Mouse (Mus musculus): Measurements from ENCODE around the gene Shtn1.
A peak's percentile ranks its signal among the peaks of the same experiment; 100 is the strongest.

The Shtn1 gene

GRCm38 (mm10) chr19:58970826-58971225, 105.1 kb downstream of the Shtn1 start:
- DNase-seq (ENCODE audit: low spot score in 2 of 2) = no peak

DNA sequence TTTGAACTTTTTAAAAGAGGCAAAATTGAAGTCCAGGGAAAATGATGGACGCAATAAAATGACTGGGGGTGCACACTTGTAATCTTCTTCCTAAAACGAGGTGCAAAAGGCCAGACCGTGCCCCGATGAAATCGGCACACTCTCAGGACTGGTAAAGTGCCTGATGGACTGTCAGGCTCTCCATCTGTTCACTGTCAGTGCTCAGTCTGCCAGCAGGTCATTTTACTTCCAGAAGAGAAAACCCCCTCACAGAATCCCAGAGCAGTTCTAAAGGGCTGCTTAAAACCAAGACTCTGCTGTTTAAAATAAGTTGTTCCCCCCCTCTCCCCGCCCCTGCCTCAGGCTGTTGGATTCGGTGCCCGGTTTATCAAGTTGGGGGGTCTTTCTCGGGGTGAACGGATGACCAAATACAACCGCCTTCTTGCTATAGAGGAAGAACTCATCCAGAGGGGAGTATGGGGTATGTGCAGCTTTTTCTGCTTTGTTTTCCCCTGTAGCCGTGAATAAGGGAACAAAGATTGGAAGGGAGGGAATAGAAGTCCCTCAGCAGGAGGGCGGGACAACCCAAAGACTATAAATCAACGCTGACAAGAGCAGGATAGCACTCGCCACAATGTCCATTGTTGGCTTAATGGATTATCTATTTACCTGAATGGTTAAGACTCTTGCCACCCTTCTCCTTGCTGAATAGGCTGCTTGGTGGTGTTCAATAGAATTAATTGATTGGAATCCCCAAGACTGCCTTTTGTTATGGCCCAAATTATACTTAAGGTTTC, 107.0 kb downstream of the Shtn1 start:
- DNase-seq (ENCODE audit: low spot score in 2 of 2) = no peak

GRCm38 (mm10) chr19:58963011-58963410, 112.9 kb downstream of the Shtn1 start:
- no peak for DNase-seq (ENCODE audit: low spot score in 2 of 2)

- no peak for DNase-seq (ENCODE audit: low spot score in 2 of 2)
Measured at GRCm38 (mm10) chr19:58954779-58955178, 121.1 kb downstream of the Shtn1 start.

GRCm38 (mm10) chr19:58952236-58952635, 123.7 kb downstream of the Shtn1 start:
- no peak for DNase-seq (ENCODE audit: low spot score in 2 of 2)

DNA sequence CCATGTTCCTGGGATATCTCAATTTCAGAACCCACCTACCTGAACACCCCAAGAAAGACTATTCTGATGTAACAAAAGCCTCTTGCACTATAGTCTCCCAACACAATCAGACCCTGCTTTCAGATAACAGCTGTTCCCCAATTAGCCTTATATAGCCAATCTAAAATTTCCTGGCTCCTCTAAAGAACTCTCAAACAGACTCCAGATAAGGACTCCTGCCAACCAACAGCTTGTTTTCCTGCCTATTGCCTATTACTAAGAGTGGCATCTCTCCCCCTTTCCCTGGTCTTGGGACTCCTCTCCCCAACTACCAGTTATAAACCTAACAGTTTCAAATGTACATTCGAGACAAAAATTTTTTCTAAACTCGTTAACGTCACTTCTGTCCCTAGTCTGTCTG, 124.4 kb downstream of the Shtn1 start:
- no peak for DNase-seq (ENCODE audit: low spot score in 2 of 2)

- DNase-seq (ENCODE audit: low spot score in 2 of 2) = no peak
Measured at GRCm38 (mm10) chr19:58945959-58946358, 129.9 kb downstream of the Shtn1 start.

DNA sequence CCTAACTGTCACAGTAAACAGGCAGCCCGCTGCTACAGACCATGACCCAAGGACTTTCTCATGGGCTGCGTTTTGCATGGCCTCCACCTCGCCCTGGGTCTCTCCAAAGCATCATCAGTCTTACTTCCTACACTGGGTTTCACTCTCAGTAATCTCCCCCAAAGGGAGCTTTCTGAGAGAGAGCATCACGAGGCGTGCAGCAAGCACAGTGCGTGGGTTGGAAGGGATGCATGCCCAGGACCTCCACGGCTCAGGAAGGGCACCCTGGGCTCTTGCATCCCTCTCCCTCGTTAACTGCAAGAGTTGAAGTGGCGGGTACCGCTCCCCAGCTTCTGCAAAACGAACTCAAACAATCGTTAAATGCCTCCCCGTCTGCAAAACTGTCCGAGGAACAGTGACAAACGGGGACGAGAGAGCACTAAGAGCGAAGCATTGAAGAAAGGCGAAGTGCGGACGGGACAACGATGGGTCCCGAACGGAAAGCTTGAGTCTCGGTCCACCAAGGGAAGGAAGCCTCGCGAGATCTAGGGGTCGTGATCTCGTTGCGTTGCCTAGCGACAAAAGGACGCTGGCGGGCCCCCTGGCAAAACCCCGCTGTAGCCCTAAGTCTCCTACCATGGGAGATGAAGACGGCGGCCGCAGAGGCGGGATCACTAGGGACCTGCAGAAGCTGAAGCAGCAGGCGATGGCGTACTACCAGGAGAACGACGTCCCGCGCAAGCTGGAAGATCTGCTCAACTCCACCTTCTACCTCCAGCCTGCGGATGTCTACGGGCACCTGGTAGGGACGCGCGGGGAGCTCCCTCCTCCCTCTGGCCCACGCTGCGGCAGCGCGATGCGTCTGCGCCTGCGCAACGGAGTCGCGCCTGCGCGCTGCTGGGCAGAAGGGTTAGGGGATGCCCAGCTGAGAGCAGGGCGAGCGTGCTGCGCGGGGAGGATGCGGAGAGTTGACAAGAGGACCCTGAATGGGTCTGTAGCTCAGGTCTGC, 132.8 kb downstream of the Shtn1 start, which contains the start of the genes Eno4 and Hspa12a:
TSS of gene Eno4 (plus strand) at position 585 of the 988 bp plus-strand sequence.
TSS of gene Hspa12a (minus strand) at position 814 of the 988 bp plus-strand sequence.
- DNase-seq (ENCODE audit: low spot score in 2 of 2) = peak; percentile 94 to 96

DNA sequence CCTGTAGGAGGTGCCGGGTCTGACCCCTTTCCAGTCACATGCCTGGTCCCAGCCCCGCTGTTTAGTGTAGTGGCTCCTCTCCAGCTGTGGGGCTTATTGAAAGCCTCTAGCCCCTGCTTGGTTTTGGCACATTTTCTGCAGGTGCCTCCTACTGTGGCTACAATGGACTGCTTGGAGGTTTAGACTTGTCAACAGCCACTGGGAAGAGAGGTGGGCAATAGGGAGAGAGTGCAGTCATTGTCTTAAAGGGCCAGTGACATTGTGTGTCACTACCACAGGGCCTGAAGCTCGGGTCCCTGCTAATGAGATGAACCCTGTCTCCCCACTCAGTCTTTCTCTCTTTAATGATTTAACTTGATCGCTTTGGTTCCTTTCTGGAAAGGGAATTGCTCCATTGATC, 142.8 kb downstream of the Shtn1 start:
- DNase-seq (ENCODE audit: low spot score in 2 of 2) = no peak

GRCm38 (mm10) chr19:58931081-58931800, 144.7 kb downstream of the Shtn1 start:
- DNase-seq (ENCODE audit: low spot score in 2 of 2) = no peak
